Mouse (Mus musculus): ENCODE measurements at regions not wholly inside any gene's neighbourhood (a gene's known extent, or its start where the extent isn't known, plus 50 kb on each side); places are given as distances from the start of the nearest gene placed in this dataset.

DNA sequence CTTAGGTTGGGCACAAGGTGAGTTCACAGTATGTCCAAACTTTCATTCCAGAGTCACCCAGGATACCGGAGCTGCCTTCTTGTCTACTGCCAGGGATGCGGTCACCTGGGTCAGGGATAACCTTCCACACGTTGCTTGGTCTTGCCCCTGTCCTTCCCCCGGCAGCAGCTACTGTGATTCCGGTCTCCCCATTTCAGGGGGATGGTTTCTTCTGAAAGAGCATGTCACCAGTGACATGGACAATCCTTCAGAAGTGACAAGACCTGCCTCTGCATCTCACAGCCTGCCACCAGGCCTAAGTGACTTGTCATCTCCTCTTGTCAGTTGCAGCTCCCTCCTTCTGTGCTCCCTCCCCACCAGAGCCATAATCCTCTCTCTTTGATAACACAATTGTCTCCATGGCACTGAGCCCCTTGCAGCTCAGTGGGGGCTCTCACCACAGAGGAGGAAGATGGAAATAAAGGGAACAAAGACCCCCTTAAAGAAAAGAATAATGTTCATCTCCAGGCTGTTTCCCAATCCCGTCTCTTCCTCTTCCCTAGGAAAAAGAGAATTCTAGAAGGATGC, 234.9 kb upstream of the 4931429L15Rik start:
- ATAC-seq (ENCODE audit: insufficient number of reproducible peaks, low FRiP score, low TSS enrichment), result no peak

DNA sequence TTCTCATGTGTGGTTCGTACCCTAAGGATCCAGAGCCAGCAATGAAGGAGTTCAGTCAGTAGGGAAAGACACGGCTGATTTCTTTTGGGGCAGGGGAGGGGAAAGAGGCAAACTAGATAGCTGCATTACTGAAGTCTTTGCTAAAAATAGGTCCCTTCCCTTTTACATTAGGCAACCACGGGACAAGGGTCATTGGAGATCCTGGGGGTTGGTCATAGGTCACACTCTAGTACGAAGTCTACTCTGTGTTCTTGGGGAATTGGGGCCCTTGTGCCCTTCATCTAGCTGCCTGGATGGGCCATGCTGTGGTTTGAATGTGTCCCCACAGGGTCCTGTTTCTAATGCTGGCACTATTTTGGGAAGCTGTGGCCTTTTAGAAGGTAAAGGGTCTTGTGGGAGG, 229.6 kb upstream of the 4931429L15Rik start:
- ATAC-seq (ENCODE audit: insufficient number of reproducible peaks, low FRiP score, low TSS enrichment), result no peak

DNA sequence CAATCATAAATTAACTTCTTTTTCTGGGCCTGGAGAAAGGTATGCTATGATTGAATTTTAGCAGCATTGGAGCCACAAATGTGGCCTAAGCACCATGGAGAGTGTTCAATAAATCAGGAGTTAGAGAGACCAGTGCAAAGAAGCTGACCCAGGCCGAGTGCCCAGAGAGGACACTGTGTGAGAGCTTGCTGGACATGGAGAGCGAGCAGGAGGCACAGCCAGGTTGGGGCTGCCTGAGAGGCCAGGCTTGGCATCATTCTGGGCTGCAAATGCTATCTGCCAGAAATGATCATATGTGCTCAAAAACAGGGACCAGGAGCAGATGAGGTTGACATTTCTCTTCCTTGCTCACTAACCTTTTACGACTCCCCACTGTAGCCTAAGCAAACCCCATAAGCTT, 224.5 kb upstream of the 4931429L15Rik start:
- peak; percentile 96 for ATAC-seq (ENCODE audit: insufficient number of reproducible peaks, low FRiP score, low TSS enrichment)

DNA sequence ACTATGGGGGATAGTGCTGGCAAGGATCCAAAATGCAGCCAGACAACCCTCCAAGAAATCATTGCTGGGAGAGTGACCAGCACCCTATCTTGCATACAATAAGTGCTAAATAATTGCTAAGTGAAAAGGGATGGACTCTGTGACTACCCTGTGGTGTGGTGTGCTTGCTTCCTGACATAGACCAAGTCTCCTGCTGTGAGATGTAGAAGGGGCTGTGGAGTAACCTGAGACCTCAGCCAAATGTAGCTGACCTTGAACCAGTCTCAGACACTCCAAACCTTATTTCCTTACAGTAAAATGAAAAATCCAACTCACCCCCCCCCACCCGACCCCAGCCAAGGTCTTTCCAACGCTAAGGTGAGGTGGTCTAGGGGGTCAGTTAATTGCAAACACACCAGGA, 221.2 kb upstream of the 4931429L15Rik start:
- ATAC-seq (ENCODE audit: insufficient number of reproducible peaks, low FRiP score, low TSS enrichment), result no peak

DNA sequence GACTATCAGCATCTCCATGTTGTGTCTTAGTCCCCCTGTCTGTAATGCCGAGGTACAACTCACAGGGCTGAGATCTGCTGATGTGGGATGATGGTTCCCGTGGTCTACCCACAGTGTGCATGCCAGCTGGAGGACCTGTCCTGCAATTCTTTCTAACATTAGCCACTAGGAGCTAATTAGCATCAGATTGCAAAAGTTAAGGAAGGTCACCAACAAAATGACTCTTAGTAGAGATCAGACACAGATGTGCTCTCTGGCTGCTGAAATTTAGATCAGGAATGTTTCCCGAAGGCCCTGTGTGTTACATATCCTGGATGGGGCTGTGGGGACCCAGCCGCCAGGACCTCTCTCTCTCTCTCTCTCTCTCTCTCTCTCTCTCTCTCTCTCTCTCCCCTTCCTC, 218.8 kb upstream of the 4931429L15Rik start:
- ATAC-seq (ENCODE audit: insufficient number of reproducible peaks, low FRiP score, low TSS enrichment), result no peak

DNA sequence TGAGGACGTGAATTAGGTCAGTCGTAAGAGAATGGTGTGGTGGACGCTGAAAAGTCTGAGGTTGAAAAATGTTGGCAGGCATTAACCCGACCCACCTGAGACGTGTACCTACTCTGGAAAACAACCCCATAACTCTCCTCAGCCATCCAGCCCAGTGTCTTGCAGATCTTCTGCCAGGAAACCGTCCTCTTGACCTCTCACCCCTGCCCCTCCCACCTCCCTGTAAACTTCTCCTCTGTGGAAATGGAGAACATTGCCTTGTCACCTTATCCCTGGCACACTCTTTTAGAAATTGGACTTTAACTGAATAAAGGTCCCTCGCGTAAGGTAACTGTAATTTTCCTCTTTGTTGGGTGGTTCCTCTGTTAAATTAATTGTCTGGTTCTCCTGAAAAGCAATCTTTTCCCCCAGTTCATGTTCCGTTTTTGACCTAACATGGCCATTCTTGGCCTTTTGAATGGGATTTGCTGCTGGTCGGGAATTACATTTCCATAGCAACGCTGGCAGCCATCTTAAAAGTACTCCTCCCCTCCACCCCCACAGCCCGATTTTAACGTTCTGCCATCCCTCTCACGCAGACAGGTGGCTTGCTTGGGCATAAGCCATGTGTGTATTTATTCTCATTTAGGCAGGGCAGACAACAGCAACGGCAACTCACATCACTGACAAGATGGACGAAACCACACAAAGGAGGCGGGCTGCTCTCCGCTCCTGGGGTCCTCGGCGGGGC, 196.8 kb upstream of the 4931429L15Rik start:
- no peak for ATAC-seq (ENCODE audit: insufficient number of reproducible peaks, low FRiP score, low TSS enrichment)

DNA sequence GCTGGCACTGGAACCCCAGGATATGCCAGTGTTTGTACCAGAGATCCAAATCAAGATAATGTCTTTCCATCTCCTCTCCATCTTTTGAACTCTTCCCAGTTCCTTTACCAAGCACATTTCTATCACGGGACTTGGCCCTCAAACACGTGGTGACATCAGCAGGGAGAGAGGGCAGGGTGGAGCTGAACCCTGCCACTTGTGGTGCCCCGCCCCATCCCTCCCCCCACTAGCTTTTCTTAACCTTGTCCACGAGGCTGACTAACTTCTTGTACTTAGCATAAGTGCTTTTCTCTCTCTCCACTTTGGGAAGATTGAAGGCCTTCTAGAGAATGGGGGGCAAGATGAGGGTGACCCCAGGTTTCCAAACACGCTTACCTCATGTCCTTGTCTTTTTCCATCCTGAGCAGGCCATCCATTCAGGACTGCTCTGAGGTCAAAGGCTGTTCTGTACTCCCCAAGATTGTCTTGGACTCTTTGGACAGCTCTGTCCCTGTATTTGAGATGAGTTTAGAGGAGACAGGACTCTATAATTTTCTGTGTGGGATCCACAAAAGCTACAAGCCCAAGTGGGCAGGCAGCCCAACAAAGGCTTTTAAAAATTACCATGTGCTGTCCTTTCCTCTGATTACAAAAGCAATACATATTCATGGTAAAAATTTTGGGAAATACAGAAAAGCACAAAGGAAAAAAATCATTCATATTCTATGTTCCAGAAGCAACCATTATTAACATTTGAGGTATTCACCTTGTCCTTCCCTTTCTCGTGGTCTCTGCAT, 192.7 kb upstream of the 4931429L15Rik start:
- no peak for ATAC-seq (ENCODE audit: insufficient number of reproducible peaks, low FRiP score, low TSS enrichment)

DNA sequence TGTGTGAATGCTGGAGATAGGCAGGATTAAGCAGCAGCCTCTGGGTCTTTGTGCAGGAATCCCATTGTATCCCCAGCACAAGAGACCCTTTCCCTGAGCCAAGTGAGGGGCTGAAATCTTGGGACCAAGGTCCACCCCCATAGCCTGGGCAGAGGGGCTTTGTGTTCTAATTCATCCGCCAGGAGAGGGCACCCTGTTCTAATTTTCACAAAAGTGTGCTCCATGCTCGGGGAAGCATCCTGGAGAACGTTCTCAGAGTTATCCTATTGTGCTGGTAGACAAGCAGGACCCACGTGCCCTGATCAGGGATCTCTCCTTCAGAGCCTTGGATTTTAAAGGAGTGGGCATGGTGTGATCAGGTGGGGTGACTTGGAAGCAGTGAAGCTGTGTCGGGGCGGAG, 191.5 kb upstream of the 4931429L15Rik start:
- no peak for ATAC-seq (ENCODE audit: insufficient number of reproducible peaks, low FRiP score, low TSS enrichment)

DNA sequence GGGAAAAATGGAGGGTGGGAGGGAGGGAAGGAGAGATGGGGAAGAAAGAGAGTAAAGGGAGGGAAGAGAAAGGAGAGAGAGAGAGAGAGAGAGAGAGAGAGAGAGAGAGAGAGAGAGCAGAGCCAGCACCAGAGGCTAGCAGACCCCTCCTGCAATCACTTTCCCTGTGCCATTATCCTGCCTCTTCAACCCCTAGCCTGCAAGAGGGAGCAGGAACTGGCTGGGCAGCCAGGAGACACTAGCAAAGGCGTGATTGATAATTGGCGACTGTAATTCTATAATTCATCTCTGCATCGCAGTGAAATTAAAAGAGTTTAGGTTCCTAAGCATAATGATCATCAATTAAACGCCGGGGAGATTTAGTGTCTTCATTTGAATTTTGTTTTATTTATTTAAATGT, 190.1 kb upstream of the 4931429L15Rik start:
- no peak for ATAC-seq (ENCODE audit: insufficient number of reproducible peaks, low FRiP score, low TSS enrichment)

DNA sequence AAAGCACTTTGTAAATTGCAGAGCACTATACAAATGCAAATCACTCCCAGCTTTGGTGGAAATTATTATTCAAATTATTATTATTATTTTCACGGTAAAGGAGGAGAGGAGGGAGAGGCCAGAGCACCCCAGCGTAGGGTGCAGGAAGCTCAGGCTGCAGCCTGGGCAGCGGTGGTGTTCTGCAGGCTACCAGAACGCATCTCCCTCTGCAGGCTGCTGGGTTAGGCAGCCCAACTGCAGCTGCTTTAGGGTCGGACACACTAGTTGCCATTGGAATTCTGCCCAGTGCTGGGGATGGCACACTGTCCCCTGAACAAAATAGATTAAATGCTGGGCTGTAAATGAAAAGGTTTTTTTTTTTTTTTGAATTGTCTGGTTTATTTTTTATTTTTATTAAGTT, 189.7 kb upstream of the 4931429L15Rik start:
- no peak for ATAC-seq (ENCODE audit: insufficient number of reproducible peaks, low FRiP score, low TSS enrichment)

DNA sequence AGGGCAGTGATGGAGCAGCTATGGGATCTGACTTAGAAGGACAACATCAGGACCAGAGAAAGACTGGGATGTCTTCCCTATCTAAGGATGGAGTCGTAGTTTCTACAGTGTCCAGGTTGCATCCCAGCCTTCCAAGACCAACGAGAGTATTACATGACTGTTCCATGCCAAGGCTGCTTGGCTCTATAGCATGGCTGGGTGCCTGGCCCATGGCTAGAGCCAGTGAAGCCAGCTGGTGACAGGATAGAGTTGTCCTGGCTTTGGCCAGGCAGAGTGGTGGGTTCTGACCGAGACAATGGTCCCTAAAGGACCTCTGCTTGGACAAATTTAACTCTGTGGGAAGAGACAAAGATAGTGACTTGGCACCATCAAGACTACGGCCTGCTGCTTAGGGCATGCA, 187.2 kb upstream of the 4931429L15Rik start:
- ATAC-seq (ENCODE audit: insufficient number of reproducible peaks, low FRiP score, low TSS enrichment), result peak; percentile 56

DNA sequence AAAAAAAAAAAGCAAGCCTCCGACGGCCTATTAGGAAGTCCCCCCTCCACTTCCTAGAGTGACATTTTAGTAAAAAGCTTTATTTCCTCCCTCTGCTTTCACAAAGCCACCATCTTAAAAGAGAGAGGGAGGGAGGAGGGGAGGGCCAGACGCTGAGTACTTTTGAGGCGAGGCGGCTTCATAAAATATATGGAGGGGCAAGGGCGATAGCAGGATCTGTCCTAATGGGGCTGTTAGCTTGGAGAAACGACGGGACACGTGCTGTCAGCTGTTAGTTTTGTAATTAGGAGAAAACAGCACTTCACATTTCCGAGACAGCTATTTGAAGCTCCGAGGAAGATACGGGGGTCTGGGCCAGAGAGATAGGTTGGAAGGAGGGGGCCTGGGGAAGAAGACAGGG, 184.8 kb upstream of the 4931429L15Rik start:
- ATAC-seq (ENCODE audit: insufficient number of reproducible peaks, low FRiP score, low TSS enrichment), result no peak

DNA sequence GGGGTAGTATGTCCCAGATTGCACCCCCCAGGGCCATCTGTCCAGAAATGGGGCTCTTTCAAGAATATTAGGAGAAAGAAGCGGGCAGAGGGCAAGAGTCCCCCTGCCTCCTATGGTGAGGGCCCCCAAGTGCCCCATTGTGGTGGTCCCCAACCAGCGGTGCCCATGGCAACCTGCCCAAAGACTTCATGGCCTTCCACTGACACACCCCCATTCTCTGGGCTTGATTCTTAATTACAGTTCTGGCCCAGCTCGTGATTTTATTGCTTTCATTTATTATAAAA, 184.3 kb upstream of the 4931429L15Rik start:
- no peak for ATAC-seq (ENCODE audit: insufficient number of reproducible peaks, low FRiP score, low TSS enrichment)

DNA sequence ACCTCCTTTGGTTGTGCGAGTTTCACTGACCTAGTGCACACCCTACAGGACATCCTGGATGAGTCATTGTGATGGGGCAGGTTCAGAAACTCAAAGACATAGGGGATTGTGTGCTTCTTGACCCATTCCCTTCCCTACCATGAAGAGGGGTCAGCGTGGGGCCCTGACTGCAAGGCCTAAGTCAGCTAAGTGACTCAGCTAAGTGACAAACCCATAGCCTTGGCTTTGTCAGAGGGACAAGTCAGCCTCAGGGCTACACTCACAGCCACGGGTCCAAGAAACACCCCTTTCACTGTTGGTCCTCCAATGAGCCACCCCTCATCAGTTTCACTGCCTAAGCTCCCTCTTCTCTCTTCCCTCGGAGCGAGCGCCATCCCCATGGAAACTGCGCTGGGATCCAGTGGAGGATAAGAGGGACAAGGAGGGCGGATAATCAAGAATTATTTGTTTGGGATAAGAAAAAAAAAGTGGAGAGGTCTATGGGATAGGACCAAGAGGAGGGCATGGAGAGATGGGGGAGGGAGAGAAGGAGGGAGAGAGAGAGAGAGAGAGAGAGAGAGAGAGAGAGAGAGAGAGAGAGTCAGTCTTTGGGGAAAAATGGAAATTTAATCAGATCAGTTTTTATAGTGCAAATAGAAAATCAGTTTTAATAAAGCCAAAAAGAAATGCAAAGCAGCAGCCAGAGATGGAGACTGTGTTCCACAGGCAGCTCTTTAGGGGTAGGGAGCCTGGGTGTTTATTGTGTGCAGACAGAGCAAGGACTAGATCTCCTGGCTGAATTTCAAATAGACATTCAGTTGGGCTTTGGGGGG, 183.7 kb upstream of the 4931429L15Rik start:
- ATAC-seq (ENCODE audit: insufficient number of reproducible peaks, low FRiP score, low TSS enrichment), result no peak

DNA sequence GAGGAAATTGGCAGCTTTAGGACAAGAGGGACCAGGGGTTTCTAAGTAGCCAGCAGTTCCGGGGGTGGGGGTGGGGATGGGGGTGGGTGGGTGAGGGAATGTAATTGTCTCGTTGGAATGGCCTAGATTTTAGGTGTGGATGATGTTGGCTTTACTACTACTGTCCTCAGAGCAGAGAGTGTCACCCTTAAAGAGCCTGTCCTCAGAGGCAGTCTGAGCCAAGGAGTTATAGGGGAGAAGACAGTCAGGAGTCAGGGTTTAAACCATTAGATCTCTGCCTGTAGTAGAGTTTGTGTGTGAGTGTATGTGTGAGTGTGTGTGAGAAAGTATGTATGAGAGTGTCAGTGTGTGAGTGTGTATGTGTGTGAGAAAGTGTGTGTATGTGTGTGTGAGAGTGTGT, 179.6 kb upstream of the 4931429L15Rik start:
- no peak for ATAC-seq (ENCODE audit: insufficient number of reproducible peaks, low FRiP score, low TSS enrichment)

DNA sequence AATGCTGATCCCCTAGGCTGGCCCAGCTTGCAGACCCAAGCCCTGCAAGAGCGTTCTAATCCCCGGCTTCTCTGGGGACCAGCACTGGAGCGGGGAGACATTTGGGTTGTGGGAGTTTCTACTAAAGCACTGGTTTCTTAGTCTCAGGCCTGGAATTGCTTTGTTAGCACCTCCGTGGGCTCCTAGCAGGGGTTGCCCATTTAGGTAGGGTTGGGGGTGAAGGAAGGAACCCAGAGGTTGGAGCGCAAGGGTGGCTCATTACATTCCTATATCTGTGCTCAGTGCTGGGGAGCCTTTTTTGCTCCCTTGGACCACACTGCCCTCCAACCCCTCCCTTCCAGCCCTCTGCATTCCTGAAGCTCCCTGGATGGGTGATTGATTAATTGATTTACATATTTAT, 179.1 kb upstream of the 4931429L15Rik start:
- ATAC-seq (ENCODE audit: insufficient number of reproducible peaks, low FRiP score, low TSS enrichment), result no peak

DNA sequence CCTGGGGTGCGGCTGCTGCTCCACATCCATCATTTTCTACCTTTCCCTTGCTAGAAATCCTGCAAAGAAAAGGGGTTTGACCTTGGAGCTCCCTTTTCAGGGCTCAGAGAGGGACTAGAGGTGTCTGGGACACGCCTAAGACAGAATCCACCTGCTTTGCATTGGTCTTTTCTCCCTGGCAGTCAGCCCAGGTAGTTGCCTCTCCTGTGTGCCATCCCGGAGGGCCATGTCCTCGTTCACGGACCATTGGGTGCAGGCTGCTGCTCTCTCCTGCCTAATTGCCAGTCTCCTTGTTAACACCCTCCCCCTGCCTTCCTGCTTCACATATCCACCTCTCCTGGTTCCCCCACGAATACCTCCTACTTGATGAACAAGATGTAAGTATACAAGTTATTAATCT, 175.5 kb upstream of the 4931429L15Rik start:
- ATAC-seq (ENCODE audit: insufficient number of reproducible peaks, low FRiP score, low TSS enrichment), result no peak

DNA sequence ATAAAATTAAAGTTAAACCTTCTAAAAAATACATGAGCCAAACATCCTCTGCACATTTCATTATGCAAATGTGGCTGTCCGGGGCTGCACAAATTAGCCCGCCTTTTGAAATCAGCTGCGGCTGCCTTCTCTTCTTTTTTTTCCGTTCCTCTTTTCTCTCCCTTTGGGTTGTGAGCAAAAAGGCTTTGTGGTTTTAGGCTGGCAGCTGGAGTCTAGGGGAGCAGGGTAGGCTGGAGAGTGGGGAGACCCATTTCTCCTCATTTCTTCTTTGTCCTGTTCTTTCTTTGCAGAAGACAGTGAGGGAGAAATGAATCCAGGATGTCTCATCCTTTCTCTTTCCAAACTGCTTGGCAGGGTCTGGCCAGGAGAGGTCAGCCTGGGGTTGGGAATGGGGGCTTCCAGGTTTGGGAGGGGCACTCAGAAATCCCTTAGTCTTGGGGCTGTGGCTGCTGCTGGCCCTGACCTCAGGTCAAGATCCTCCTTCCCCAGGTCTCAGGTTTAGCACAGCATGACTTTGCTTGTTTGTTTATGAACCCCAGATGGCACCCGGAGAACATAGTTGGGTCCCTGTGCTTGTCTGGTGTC, 163.2 kb upstream of the 4931429L15Rik start:
- ATAC-seq (ENCODE audit: insufficient number of reproducible peaks, low FRiP score, low TSS enrichment), result no peak

DNA sequence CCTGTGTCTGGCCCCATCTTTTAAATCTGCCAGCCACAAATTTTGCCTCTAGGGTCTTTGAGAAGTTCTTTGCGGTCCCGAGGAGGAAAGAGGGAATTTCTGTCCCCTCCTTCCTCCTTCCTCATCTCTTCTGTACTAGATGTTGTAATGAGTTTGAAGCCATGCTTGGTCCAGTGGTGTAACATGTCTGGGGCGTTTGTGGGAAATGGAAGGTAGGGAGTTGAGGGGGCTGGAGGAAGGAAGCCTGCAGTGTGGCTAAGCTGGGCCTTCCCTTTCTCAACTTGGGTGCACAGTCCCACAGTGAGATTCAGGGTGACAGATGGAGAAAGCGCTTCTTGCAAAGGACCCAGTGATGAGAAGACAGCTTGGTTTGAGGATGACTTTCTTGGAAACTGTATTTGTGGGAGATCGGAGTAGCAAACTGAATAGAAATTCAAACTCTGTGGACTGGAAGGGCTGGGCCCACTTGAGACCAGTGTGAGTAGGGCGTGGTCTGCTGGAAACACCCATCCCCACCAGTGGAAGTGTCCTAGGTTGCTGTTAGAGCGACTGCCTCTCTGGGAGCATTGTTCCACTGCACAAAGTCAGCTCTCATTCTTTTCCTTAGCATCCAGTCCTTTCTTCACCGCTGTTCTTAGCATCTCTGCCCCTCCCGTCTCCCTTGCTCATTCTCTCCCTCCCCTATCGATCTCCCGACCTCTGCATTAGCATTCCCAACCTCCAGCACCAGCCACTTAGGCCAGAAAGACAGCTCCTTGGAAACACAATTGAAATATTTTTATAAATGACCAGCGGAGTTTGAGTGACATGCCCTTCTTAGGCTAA, 162.5 kb upstream of the 4931429L15Rik start:
- ATAC-seq (ENCODE audit: insufficient number of reproducible peaks, low FRiP score, low TSS enrichment), result no peak

DNA sequence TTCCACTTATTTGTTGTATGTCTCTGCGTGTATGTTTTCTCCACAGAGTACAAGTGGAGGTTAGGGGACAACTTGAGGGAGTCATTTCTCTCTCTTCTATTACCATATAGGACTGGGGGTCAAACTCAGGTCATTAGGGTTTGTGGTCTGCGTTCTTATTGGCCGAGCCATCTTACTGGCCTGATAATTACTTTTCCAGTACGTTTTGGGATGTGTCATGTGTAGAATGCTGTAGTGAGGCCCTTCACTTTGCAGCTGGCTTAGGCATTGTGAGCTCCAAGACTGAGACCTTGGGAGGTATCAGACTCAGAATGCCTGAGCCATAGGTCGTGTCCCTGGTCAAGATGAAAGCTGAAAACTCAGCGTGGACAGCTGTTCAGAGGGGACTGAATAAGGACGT, 161.7 kb upstream of the 4931429L15Rik start:
- no peak for ATAC-seq (ENCODE audit: insufficient number of reproducible peaks, low FRiP score, low TSS enrichment)
